Mouse (Mus musculus): Measurements from ENCODE around the gene Iltifb. TPM values are rescaled to one million over a fixed set of nuclear protein-coding genes. Genes with fewer than 3 reads are reported as not detected.
A peak's percentile ranks its signal among the peaks of the same experiment; 100 is the strongest.
"Not testable (repeated sequence)": the region's sequence is repeated elsewhere in the genome, so short reads cannot be mapped to it uniquely, and the experiment has no call there.

The Iltifb gene
- polyA plus RNA-seq, 1 experiment from 2014 or later = not detected

DNA sequence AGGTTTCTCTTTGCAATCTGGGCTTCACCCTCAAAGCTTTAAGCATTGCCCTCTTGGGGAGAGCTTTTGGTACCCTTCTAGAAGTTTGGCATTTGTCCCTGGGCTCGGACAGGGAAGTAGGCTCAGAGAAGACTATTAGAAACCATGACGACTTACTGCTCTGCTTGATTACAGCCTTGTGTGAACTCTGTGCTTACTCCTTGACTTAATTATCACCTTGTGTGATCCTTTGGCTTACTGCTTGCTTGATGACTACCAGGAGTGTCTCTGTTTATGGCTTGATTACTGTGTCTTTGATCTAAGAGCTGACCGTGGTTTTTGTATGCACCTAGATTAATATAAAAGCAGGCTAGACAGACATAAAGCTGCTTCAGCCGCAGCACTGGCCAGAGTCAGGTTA lies 16.8 kb downstream of the Iltifb start:
- not testable (repeated sequence) for H3K27ac ChIP-seq (ENCODE audit: low read depth, low read length); H3K9ac ChIP-seq (ENCODE audit: low read depth, low read length); H3K9me3 ChIP-seq (ENCODE audit: control insufficient read depth, low read length); H3K36me3 ChIP-seq (ENCODE audit: control insufficient read depth, insufficient read depth, low read length); ATAC-seq (ENCODE audit: low FRiP score); H3K4me3 ChIP-seq (ENCODE audit: low read depth, low read length); H3K4me2 ChIP-seq (replicated peaks; ENCODE audit: low read depth, low read length); DNase-seq (ENCODE audit: low spot score); H3K27me3 ChIP-seq (ENCODE audit: control insufficient read depth, insufficient read depth, low read length); H3K4me1 ChIP-seq (replicated peaks; ENCODE audit: control insufficient read depth, insufficient read depth, low read length)
- no CpG with 5 or more reads among the region's 4 CpGs for WGBS

DNA sequence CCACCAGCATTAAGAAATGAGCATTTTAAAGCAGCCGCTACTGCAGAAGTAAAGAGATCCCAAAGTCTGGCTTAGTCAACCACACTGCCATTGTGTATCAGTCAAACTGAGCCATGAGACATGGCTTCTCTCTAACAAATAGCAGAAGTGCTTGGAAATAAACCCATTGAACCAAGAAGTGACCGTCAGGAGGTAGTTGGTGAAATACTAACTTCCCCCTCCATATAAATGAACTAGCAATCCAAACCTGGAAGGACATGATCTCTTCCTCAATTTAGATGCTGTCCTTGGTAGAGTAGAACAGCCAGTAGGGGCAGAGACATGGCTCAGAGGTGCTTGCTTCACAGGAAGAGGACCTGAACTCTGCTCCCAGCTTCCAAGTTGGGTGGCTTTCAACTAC lies 23.4 kb downstream of the Iltifb start:
- H3K27me3 ChIP-seq (ENCODE audit: control insufficient read depth, insufficient read depth, low read length); ATAC-seq (ENCODE audit: low FRiP score); H3K4me1 ChIP-seq (replicated peaks; ENCODE audit: control insufficient read depth, insufficient read depth, low read length); H3K9ac ChIP-seq (ENCODE audit: low read depth, low read length); H3K36me3 ChIP-seq (ENCODE audit: control insufficient read depth, insufficient read depth, low read length); H3K9me3 ChIP-seq (ENCODE audit: control insufficient read depth, low read length); DNase-seq (ENCODE audit: low spot score); H3K4me2 ChIP-seq (replicated peaks; ENCODE audit: low read depth, low read length); H3K4me3 ChIP-seq (ENCODE audit: low read depth, low read length); H3K27ac ChIP-seq (ENCODE audit: low read depth, low read length): not testable (repeated sequence)
- WGBS = 100% methylated on average over 1 of the region's 2 CpGs

DNA sequence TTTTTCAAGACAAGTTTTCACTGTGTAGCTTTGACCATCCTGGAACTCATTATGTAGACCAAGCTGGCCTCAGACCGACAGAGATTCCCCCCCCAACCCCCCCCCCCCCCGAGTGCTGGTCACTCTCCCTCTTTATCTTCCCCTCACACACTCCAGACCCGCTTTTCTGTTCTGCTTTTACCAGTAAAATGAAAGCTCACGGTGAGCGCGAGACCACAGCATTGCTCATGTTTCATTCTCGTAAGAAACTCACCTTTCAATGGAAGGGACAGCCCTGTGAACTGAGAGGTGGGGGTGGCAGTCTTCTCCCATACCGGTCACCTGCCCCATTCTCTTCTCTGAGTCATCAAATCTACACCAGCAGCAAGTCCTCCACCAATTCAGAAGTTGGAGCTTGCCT lies 26.0 kb downstream of the Iltifb start:
- not testable (repeated sequence) for H3K27me3 ChIP-seq (ENCODE audit: control insufficient read depth, insufficient read depth, low read length); H3K4me2 ChIP-seq (replicated peaks; ENCODE audit: low read depth, low read length); H3K9me3 ChIP-seq (ENCODE audit: control insufficient read depth, low read length); H3K27ac ChIP-seq (ENCODE audit: low read depth, low read length); H3K36me3 ChIP-seq (ENCODE audit: control insufficient read depth, insufficient read depth, low read length); H3K4me3 ChIP-seq (ENCODE audit: low read depth, low read length); ATAC-seq (ENCODE audit: low FRiP score); H3K9ac ChIP-seq (ENCODE audit: low read depth, low read length); H3K4me1 ChIP-seq (replicated peaks; ENCODE audit: control insufficient read depth, insufficient read depth, low read length); DNase-seq (ENCODE audit: low spot score)
- no CpG with 5 or more reads among the region's 8 CpGs for WGBS

DNA sequence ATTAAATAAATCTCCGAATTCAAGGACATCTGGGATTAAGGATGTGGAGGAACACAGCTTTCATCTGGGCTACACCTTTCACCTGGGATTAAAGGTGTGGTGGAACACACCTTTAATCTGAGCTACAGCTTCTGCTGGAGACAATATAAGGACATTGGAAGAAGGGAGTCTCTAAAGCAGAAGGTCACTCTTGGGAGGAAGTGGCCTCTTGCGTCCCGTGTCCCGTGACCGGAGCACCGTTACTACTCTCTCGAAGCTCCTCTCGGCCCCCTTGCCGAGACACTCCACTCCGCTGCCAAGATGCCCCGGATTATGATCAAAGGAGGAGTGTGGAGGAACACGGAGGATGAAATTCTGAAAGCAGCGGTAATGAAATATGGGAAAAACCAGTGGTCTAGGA lies 36.5 kb downstream of the Iltifb start, which contains the start of gene Gm32802:
TSS of gene Gm32802 (plus strand) at position 301 of the 400 bp plus-strand sequence.
- not testable (repeated sequence) for DNase-seq (ENCODE audit: low spot score); H3K27me3 ChIP-seq (ENCODE audit: control insufficient read depth, insufficient read depth, low read length); H3K36me3 ChIP-seq (ENCODE audit: control insufficient read depth, insufficient read depth, low read length); H3K4me2 ChIP-seq (replicated peaks; ENCODE audit: low read depth, low read length); H3K4me3 ChIP-seq (ENCODE audit: low read depth, low read length); H3K9ac ChIP-seq (ENCODE audit: low read depth, low read length); H3K27ac ChIP-seq (ENCODE audit: low read depth, low read length); H3K9me3 ChIP-seq (ENCODE audit: control insufficient read depth, low read length); H3K4me1 ChIP-seq (replicated peaks; ENCODE audit: control insufficient read depth, insufficient read depth, low read length); ATAC-seq (ENCODE audit: low FRiP score)
- WGBS = no CpG with 5 or more reads among the region's 13 CpGs

DNA sequence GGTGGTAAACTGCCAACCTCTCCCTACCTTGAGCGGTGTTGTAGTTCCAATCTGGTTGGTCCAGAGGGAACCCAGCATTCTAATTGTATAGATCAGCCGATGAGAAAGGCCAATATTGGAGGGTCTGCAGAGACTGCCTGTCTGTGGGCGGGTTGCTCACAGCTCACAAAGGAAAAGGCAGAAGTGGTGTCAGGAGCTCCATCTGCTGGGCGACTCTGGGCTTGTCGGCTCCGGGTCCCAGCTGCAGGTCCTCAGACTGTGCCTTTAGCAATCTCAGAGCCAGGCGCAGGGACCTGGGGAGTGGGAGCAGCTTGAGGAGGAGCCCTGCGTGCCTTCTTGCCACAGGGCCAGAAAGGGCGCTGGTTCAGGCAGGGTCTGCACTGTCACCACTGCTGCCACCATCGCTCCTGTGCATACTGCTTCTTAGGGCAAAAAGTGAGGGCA lies 44.0 kb downstream of the Iltifb start:
- no peak overlapping the region for H3K4me2 ChIP-seq (replicated peaks; ENCODE audit: low read depth, low read length)

DNA sequence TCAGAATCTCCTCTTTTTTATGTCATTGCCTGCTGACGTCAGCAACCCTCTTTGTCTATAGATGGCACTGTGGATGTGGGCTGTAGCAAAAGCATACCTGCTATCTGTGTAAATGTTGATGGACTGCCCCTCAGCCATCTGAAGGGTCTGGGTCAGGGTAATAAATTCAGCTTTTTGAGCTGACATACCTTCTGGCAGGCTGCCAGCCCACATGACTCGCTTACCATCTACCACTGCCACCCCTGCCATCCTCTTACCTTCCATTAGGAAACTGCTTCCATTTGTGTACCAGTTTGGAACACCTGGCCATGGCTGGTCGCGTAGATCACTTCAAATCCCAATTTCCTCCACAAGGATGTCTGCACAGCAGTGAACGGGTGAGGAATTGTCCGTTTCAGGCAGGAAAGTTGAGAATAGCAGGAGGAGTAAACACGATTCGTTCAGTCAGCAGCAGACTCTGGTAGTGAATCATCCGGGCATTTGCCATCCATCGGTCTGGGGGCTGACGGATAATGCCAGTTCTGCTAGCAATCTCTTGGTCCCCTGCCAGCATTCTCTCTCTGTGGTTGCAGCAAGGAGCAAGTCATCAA lies 45.7 kb downstream of the Iltifb start:
- ATAC-seq (ENCODE audit: low FRiP score); H3K4me1 ChIP-seq (replicated peaks; ENCODE audit: control insufficient read depth, insufficient read depth, low read length); H3K4me2 ChIP-seq (replicated peaks; ENCODE audit: low read depth, low read length); H3K9me3 ChIP-seq (ENCODE audit: control insufficient read depth, low read length); DNase-seq (ENCODE audit: low spot score); H3K4me3 ChIP-seq (ENCODE audit: low read depth, low read length); H3K27me3 ChIP-seq (ENCODE audit: control insufficient read depth, insufficient read depth, low read length); H3K27ac ChIP-seq (ENCODE audit: low read depth, low read length); H3K9ac ChIP-seq (ENCODE audit: low read depth, low read length); H3K36me3 ChIP-seq (ENCODE audit: control insufficient read depth, insufficient read depth, low read length): not testable (repeated sequence)
- WGBS = 88% methylated on average over 11 of the region's 11 CpGs

More for the DNA sequence above, 44.0 kb downstream of the Iltifb start:
- no peak overlapping the region for H3K9ac ChIP-seq (ENCODE audit: low read depth, low read length)
- H3K27ac ChIP-seq (ENCODE audit: low read depth, low read length) = no peak overlapping the region
- no peaks in the 10 kb centered on the region for H3K36me3 ChIP-seq (ENCODE audit: control insufficient read depth, insufficient read depth, low read length)
- no peaks in the 10 kb centered on the region for H3K9me3 ChIP-seq (ENCODE audit: control insufficient read depth, low read length)
- WGBS = 45% methylated on average over 10 of the region's 10 CpGs
- H3K27me3 ChIP-seq (ENCODE audit: control insufficient read depth, insufficient read depth, low read length) = no peaks in the 10 kb centered on the region
- DNase-seq (ENCODE audit: low spot score) = peak; percentile 84
- no peak overlapping the region for H3K4me3 ChIP-seq (ENCODE audit: low read depth, low read length)
- peak; percentile 81 for ATAC-seq (ENCODE audit: low FRiP score)
- H3K4me1 ChIP-seq (replicated peaks; ENCODE audit: control insufficient read depth, insufficient read depth, low read length) = no peaks in the 10 kb centered on the region

DNA sequence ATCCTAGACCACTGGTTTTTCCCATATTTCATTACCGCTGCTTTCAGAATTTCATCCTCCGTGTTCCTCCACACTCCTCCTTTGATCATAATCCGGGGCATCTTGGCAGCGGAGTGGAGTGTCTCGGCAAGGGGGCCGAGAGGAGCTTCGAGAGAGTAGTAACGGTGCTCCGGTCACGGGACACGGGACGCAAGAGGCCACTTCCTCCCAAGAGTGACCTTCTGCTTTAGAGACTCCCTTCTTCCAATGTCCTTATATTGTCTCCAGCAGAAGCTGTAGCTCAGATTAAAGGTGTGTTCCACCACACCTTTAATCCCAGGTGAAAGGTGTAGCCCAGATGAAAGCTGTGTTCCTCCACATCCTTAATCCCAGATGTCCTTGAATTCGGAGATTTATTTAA lies 54.2 kb downstream of the Iltifb start, which contains the start of gene Gm32717:
TSS of gene Gm32717 (minus strand) at position 101 of the 400 bp plus-strand sequence.
- H3K9ac ChIP-seq (ENCODE audit: low read depth, low read length); H3K4me2 ChIP-seq (replicated peaks; ENCODE audit: low read depth, low read length); H3K4me3 ChIP-seq (ENCODE audit: low read depth, low read length); H3K4me1 ChIP-seq (replicated peaks; ENCODE audit: control insufficient read depth, insufficient read depth, low read length); H3K9me3 ChIP-seq (ENCODE audit: control insufficient read depth, low read length); ATAC-seq (ENCODE audit: low FRiP score); H3K36me3 ChIP-seq (ENCODE audit: control insufficient read depth, insufficient read depth, low read length); H3K27ac ChIP-seq (ENCODE audit: low read depth, low read length); DNase-seq (ENCODE audit: low spot score); H3K27me3 ChIP-seq (ENCODE audit: control insufficient read depth, insufficient read depth, low read length): not testable (repeated sequence)
- WGBS = no CpG with 5 or more reads among the region's 13 CpGs

Other genes with a start within 250 kb of the Iltifb start
- 57.3 and 62.2 TPM in 2 replicates for gene Mdm1, start 153.2 kb downstream of the Iltifb start, polyA plus RNA-seq (2014; fragmentation: Nextera tagmentation; extraction: Ambion mirVana)
- not detected in 2 replicates for gene Il22, start 90.1 kb downstream of the Iltifb start, polyA plus RNA-seq (2014; fragmentation: Nextera tagmentation; extraction: Ambion mirVana)
- 0.15 and 0.26 TPM in 2 replicates for gene Gm32717, start 54.3 kb downstream of the Iltifb start, polyA plus RNA-seq (2014; fragmentation: Nextera tagmentation; extraction: Ambion mirVana)
- 0.15 and 0.26 TPM in 2 replicates for gene Gm32802, start 36.4 kb downstream of the Iltifb start, polyA plus RNA-seq (2014; fragmentation: Nextera tagmentation; extraction: Ambion mirVana)
- gene Gm9040, start 31.9 kb upstream of the Iltifb start, polyA plus RNA-seq (2014; fragmentation: Nextera tagmentation; extraction: Ambion mirVana) = not detected in 2 replicates
- gene Gm9044, start 37.4 kb upstream of the Iltifb start, polyA plus RNA-seq (2014; fragmentation: Nextera tagmentation; extraction: Ambion mirVana) = not detected in 2 replicates
- 0.07 TPM in 1 of 2 replicates, not detected in the other for gene Gm9045, start 42.8 kb upstream of the Iltifb start, polyA plus RNA-seq (2014; fragmentation: Nextera tagmentation; extraction: Ambion mirVana)
- not detected in 2 replicates for gene Gm9046, start 48.2 kb upstream of the Iltifb start, polyA plus RNA-seq (2014; fragmentation: Nextera tagmentation; extraction: Ambion mirVana)
- gene Gm9048, start 53.6 kb upstream of the Iltifb start, polyA plus RNA-seq (2014; fragmentation: Nextera tagmentation; extraction: Ambion mirVana) = not detected in 2 replicates
- gene Gm9049, start 59.1 kb upstream of the Iltifb start, polyA plus RNA-seq (2014; fragmentation: Nextera tagmentation; extraction: Ambion mirVana) = 0.07 TPM in 1 of 2 replicates, not detected in the other
- gene Ifng, start 146.0 kb upstream of the Iltifb start, polyA plus RNA-seq (2014; fragmentation: Nextera tagmentation; extraction: Ambion mirVana) = not detected in 2 replicates

Measured in hindbrain, embryonic 11.5 days (tissue).